Mouse (Mus musculus): ENCODE measurements around the gene Poc1a.

The Poc1a gene

GRCm38 (mm10) chr9:106280808-106281544 is at the start of gene Poc1a:
Gene Poc1a, plus strand, starts transcription at chr9:106281061.
- DNase-seq: peak; percentile 94

- no peak for DNase-seq
Observed at GRCm38 (mm10) chr9:106231220-106231619, 49.6 kb upstream of the Poc1a start.

- DNase-seq: no peak
Observed at GRCm38 (mm10) chr9:106231816-106232215, 49.0 kb upstream of the Poc1a start.

- no peak for DNase-seq
Observed at GRCm38 (mm10) chr9:106232956-106233355, 47.9 kb upstream of the Poc1a start.

- no peak for DNase-seq
Observed at GRCm38 (mm10) chr9:106233953-106234352, 46.9 kb upstream of the Poc1a start.

- DNase-seq: peak; percentile 41
Observed at GRCm38 (mm10) chr9:106235194-106235830, 45.5 kb upstream of the Poc1a start.

- no peak for DNase-seq
Observed at GRCm38 (mm10) chr9:106236156-106236817, 44.6 kb upstream of the Poc1a start.

- DNase-seq: no peak
Observed at GRCm38 (mm10) chr9:106236818-106237211, 44.0 kb upstream of the Poc1a start.

- no peak for DNase-seq
Observed at GRCm38 (mm10) chr9:106237401-106237800, 43.5 kb upstream of the Poc1a start.

GRCm38 (mm10) chr9:106237878-106238277 is 43.0 kb upstream of the Poc1a start:
- DNase-seq: no peak

GRCm38 (mm10) chr9:106241541-106242164 is 39.2 kb upstream of the Poc1a start:
- no peak for DNase-seq

GRCm38 (mm10) chr9:106242813-106243488 is 37.9 kb upstream of the Poc1a start:
- DNase-seq: no peak

- no peak for DNase-seq
Observed at GRCm38 (mm10) chr9:106249550-106249949, 31.3 kb upstream of the Poc1a start.

GRCm38 (mm10) chr9:106250245-106250644 is 30.6 kb upstream of the Poc1a start:
- DNase-seq: no peak

GRCm38 (mm10) chr9:106251066-106251465 is 29.8 kb upstream of the Poc1a start:
- DNase-seq: no peak

- DNase-seq: no peak
Observed at GRCm38 (mm10) chr9:106254001-106254400, 26.9 kb upstream of the Poc1a start.

GRCm38 (mm10) chr9:106258412-106258811 is 22.4 kb upstream of the Poc1a start:
- no peak for DNase-seq

GRCm38 (mm10) chr9:106258990-106259389 is 21.9 kb upstream of the Poc1a start:
- DNase-seq: no peak

- DNase-seq: no peak
Observed at GRCm38 (mm10) chr9:106261058-106261457, 19.8 kb upstream of the Poc1a start.

GRCm38 (mm10) chr9:106261491-106261890 is 19.4 kb upstream of the Poc1a start:
- DNase-seq: no peak

- no peak for DNase-seq
Observed at GRCm38 (mm10) chr9:106262075-106262474, 18.8 kb upstream of the Poc1a start.

GRCm38 (mm10) chr9:106263381-106263924 is 17.4 kb upstream of the Poc1a start:
- no peak for DNase-seq

All from right cerebral cortex, adult 18-20 months (tissue).